Mouse (Mus musculus) intestine, embryonic 16.5 days (tissue): ENCODE results near the gene Naaladl1. TPM values are rescaled to one million over a fixed set of nuclear protein-coding genes. Genes with fewer than 3 reads are reported as not detected.
A peak's percentile ranks its signal among the peaks of the same experiment; 100 is the strongest.

Source experiments
- ATAC-seq: fragments of 200-750 bp; cut with Nextera tagmentation; 2 replicates; pipeline ENCODE4 v1.8.0; 2017; ENCODE audit warnings: moderate TSS enrichment, moderate library complexity
- H3K27ac ChIP-seq: fragments of 300-500 bp; sonication (generic); 2 replicates; pipeline ENCODE4 v1.5.1; 2014; ENCODE audit warnings: mild to moderate bottlenecking, low read length
- H3K27me3 ChIP-seq: fragments of 300-500 bp; sonication (generic); replicated peaks from 2 replicates; pipeline ENCODE4 v1.6.1; 2014; ENCODE audit warnings: low read length, control low read depth, mixed read lengths; ENCODE audit not compliant: control insufficient read depth, insufficient read depth
- H3K36me3 ChIP-seq: fragments of 300-500 bp; sonication (generic); 2 replicates; pipeline ENCODE4 v1.6.1; 2014; ENCODE audit warnings: low read length, control low read depth; ENCODE audit not compliant: control insufficient read depth, insufficient read depth
- H3K4me1 ChIP-seq: fragments of 300-500 bp; sonication (generic); 2 replicates; pipeline ENCODE4 v1.6.1; 2014; ENCODE audit warnings: low read length, control low read depth, mixed read lengths; ENCODE audit not compliant: control insufficient read depth, insufficient read depth
- H3K4me2 ChIP-seq: fragments of 300-500 bp; sonication (generic); 2 replicates; pipeline ENCODE4 v1.6.1; 2014; ENCODE audit warnings: low read depth, low read length, control low read depth
- H3K4me3 ChIP-seq: fragments of 300-500 bp; sonication (generic); 2 replicates; pipeline ENCODE4 v1.5.1; 2014; ENCODE audit warnings: mild to moderate bottlenecking, low read length
- H3K9ac ChIP-seq: fragments of 300-500 bp; sonication (generic); 2 replicates; pipeline ENCODE4 v1.6.1; 2014; ENCODE audit warnings: low read depth, low read length
- H3K9me3 ChIP-seq: fragments of 300-500 bp; sonication (generic); 2 replicates; pipeline ENCODE4 v1.6.1; 2016; ENCODE audit warnings: low read length, control low read depth; ENCODE audit not compliant: control insufficient read depth
- WGBS: fragments of 180-500 bp; shearing (Covaris S2); extraction: QIAGEN DNeasy Blood & Tissue Kit; methylation state at CpG from one replicate; pipeline ENCODE4 v1.1.7; 2014; 5-methylcytosine and 5-hydroxymethylcytosine counted together
- polyA plus RNA-seq: library from polyadenylated mRNA; unstranded; fragments of >200 nt; fragmentation: Nextera tagmentation; extraction: Ambion mirVana; gene quantifications from 2 replicates; pipeline ENCODE4 v1.2.1, GENCODE M21; 2015

Naaladl1 gene
- polyA plus RNA-seq, 1 experiment from 2014 or later: 71.9 TPM

GRCm38 (mm10) chr19:6101186-6101585 lies 4.4 kb upstream of the Naaladl1 start:
- peaks cover 2% of the 10 kb centered on the region; the same call in 1 of the 2 replicates for H3K36me3 ChIP-seq
- H3K4me1 ChIP-seq: peaks cover 14% of the 10 kb centered on the region
- no peak for ATAC-seq
- H3K4me3 ChIP-seq: no peak overlapping the region
- no peak overlapping the region for H3K27ac ChIP-seq
- no peak overlapping the region for H3K9ac ChIP-seq
- no peaks in the 10 kb centered on the region for H3K9me3 ChIP-seq
- no peaks in the 10 kb centered on the region for H3K27me3 ChIP-seq
- 67% methylated on average over 6 of the region's 6 CpGs for WGBS
- no peak overlapping the region for H3K4me2 ChIP-seq

DNA sequence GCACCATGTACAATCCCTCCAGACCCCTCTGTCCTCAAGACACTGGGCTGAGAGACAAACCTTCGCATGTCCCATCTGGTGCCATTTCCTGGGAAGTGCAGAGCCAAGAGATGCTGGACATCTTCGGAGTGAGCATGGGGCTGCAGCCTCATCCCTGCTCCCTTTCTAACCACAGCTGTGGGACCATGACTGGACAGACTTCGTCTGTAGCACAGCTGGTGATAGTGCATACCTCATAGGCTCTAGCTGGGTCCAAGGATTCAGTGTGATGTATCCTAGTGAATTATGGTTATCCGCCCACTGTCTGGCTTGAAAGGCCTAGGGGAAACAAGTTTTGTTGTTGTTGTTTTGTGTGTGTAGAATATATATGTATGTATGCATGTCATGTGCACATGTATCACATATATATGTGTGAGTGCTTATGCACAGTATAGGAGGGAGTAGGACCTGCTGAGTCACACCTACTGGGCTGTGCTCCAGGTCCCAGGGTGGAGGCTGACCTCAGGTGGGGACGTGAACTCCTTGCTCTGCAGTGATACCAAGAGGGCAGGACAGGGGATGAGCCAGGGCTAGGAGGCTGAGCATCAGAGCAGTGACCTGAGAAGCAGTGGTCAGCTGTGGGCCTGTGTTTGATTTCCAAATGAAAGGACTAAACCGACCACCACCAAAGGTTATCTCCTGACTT lies 3.3 kb upstream of the Naaladl1 start:
- H3K4me2 ChIP-seq: no peak overlapping the region
- H3K27ac ChIP-seq: no peak overlapping the region
- 72% methylated on average over 6 of the region's 6 CpGs for WGBS
- no peak overlapping the region for H3K4me3 ChIP-seq
- no peaks in the 10 kb centered on the region for H3K27me3 ChIP-seq
- peaks cover 2% of the 10 kb centered on the region; the same call in 1 of the 2 replicates for H3K36me3 ChIP-seq
- no peak overlapping the region for H3K9ac ChIP-seq
- H3K9me3 ChIP-seq: no peaks in the 10 kb centered on the region
- H3K4me1 ChIP-seq: peaks cover 14% of the 10 kb centered on the region
- 0 out of 2 replicates have a peak, but pooled peaks have one; percentile 31 for ATAC-seq

DNA sequence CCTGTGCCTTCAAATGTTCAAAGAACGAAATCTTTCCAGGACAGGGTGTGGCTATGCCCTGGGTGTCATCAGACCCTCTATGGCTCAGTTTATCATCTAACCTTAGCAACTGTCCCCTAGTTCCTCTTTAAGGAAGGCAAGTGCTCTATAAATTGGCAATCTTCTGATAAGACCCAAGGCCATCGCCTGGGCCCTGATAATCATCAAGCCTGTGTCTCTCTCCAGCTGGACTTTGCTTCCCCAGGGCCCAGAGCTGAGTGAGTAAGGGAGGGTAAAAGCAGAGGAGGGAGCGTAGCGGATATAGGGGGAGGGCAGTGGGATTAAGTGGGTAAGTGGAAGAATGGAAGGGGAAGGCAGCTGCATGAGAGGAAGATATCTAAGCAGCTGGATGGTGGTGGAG lies 1.1 kb upstream of the Naaladl1 start:
- Histone ChIP-seq H3K36me3 (no peaks in the 10 kb centered on the region), H3K27ac (peak overlapping the region; percentile 75), H3K4me2 (no peak overlapping the region), H3K4me3 (no peak overlapping the region), H3K9me3 (no peaks in the 10 kb centered on the region), H3K4me1 (peaks cover 14% of the 10 kb centered on the region), H3K27me3 (no peaks in the 10 kb centered on the region), H3K9ac (no peak overlapping the region)
- ATAC-seq: peak; percentile 80
- WGBS: 50% methylated on average over 4 of the region's 4 CpGs

- H3K27ac ChIP-seq: no peak overlapping the region
- ATAC-seq: no peak
Measured at GRCm38 (mm10) chr19:6113116-6113515, 7.5 kb downstream of the Naaladl1 start.

GRCm38 (mm10) chr19:6116113-6116850 lies 10.7 kb downstream of the Naaladl1 start:
- Histone ChIP-seq H3K4me2 (peak overlapping the region; percentile 85), H3K27ac (no peak overlapping the region), H3K4me3 (no peak overlapping the region), H3K4me1 (peaks cover 24% of the 10 kb centered on the region), H3K9ac (peak overlapping the region; percentile 2; the same call in 1 of the 2 replicates), H3K27me3 (no peaks in the 10 kb centered on the region), H3K36me3 (peaks cover 15% of the 10 kb centered on the region), H3K9me3 (no peaks in the 10 kb centered on the region)
- no peak for ATAC-seq
- 89% methylated on average over 15 of the region's 15 CpGs for WGBS

More at GRCm38 (mm10) chr19:6113116-6113515, 7.5 kb downstream of the Naaladl1 start:
- H3K9ac ChIP-seq: no peak overlapping the region
- WGBS: 65% methylated on average over 6 of the region's 6 CpGs
- H3K27me3 ChIP-seq: no peaks in the 10 kb centered on the region
- no peak overlapping the region for H3K4me2 ChIP-seq
- H3K4me3 ChIP-seq: no peak overlapping the region
- H3K36me3 ChIP-seq: peaks cover 15% of the 10 kb centered on the region
- H3K4me1 ChIP-seq: peaks cover 15% of the 10 kb centered on the region
- H3K9me3 ChIP-seq: no peaks in the 10 kb centered on the region

- peak overlapping the region; percentile 91 for H3K4me3 ChIP-seq
- 4% methylated on average over 32 of the region's 32 CpGs for WGBS
- H3K4me2 ChIP-seq: peak overlapping the region; percentile 85
- no peaks in the 10 kb centered on the region for H3K9me3 ChIP-seq
- peak overlapping the region; percentile 97 for H3K27ac ChIP-seq
- peak overlapping the region; percentile 93 for H3K9ac ChIP-seq
- no peak for ATAC-seq
- no peaks in the 10 kb centered on the region for H3K27me3 ChIP-seq
- peaks cover 15% of the 10 kb centered on the region for H3K36me3 ChIP-seq
- H3K4me1 ChIP-seq: peaks cover 32% of the 10 kb centered on the region
Measured at GRCm38 (mm10) chr19:6117346-6117985, 11.9 kb downstream of the Naaladl1 start.

DNA sequence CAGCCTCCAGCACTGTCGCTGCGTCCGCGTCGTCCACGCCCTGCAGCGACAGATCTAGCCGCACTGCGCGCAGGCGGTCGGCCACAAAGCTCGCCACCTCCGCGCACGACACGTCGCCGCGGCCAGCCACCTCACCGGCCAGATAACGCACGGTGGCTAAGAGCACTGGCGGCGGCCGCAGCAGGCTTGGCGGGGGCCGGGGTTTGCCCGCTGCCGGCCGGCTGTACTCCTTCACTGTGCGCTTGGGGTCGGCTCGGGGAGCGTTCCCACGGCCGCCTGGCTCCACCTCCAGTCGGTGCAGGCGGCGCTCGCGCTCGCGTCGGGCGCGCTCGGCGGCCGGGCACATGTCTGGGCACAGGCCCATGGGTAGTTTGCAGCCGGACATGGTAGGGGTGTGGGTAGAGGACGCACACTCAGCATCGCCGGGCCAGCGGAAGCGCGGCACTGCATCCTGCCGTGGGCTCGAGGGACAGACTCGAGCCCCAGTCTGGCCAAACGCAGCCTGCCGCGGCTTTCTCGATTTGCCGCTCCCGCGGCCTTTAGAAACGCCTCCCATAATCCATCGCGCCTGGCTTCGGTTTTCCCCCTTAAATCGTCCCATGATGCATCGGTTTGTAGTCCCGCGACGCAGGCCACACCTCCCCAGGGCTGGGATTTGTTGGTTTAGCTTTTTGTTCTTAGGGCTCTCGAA lies 12.5 kb downstream of the Naaladl1 start, which contains the start of gene Sac3d1:
TSS of gene Sac3d1 (minus strand) at position 665 of the 691 bp plus-strand sequence.
- H3K36me3 ChIP-seq: peaks cover 15% of the 10 kb centered on the region
- WGBS: under 1% methylated on average over 77 of the region's 77 CpGs
- H3K9me3 ChIP-seq: no peaks in the 10 kb centered on the region
- no peaks in the 10 kb centered on the region for H3K27me3 ChIP-seq
- peak within 1 kb of the TSS; percentile 91 for H3K4me3 ChIP-seq
- peaks cover 32% of the 10 kb centered on the region for H3K4me1 ChIP-seq
- peak; percentile 85 for ATAC-seq
- peak within 1 kb of the TSS; percentile 85 for H3K4me2 ChIP-seq
- H3K9ac ChIP-seq: peak within 1 kb of the TSS; percentile 93
- H3K27ac ChIP-seq: peak within 1 kb of the TSS; percentile 97

DNA sequence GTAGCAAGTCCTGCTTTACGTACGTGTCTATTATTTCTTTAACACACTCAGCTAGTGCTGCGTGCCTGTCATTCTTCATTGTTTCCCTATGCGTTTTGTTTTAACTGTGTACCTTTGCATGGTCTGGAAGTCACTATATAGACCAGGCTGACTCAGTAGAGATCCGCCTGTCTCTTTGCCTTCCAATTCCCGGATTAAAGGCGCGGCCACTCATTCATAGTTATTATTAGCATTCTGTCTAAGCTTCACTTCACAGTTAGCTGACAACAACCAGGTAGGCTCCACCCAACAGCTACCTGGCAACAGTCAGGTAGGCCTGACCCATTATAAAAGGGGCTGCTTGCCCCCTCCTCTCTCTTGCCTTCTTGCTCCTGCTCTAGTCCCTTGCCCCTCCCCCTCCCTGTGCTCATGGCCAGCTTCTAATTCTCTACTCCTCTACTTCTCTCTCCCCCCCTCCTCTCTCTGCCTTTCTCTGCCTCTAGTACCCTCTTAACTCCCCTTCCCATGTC lies 13.1 kb downstream of the Naaladl1 start:
- WGBS: under 1% methylated on average over 8 of the region's 8 CpGs
- H3K4me1 ChIP-seq: peaks cover 32% of the 10 kb centered on the region
- peak overlapping the region; percentile 85 for H3K4me2 ChIP-seq
- peak overlapping the region; percentile 91 for H3K4me3 ChIP-seq
- H3K36me3 ChIP-seq: peaks cover 15% of the 10 kb centered on the region
- peak overlapping the region; percentile 93 for H3K9ac ChIP-seq
- no peaks in the 10 kb centered on the region for H3K27me3 ChIP-seq
- peak overlapping the region; percentile 97 for H3K27ac ChIP-seq
- H3K9me3 ChIP-seq: no peaks in the 10 kb centered on the region
- peak; percentile 32 for ATAC-seq
